Mouse (Mus musculus) heart, postnatal 10 days (tissue): ENCODE data around the gene Rps6ka2. TPM values are rescaled to one million over a fixed set of nuclear protein-coding genes. Genes with fewer than 3 reads are reported as not detected.
A peak's percentile ranks its signal among the peaks of the same experiment; 100 is the strongest.
"Not testable (repeated sequence)": the region's sequence is repeated elsewhere in the genome, so short reads cannot be mapped to it uniquely, and the experiment has no call there.

Source experiments
- DNase-seq, 2 experiments: peaks; one replicate each; pipeline ENCODE4 v3.0.0; 2021
- intact Hi-C: fragments of 180-260 bp; cut with DNase I; formaldehyde crosslinking; loops from one replicate; pipeline ENCODE4 v1.15.1; 2025
- total RNA-seq, 2 experiments: library from RNA; stranded (reverse); gene quantifications; 2 replicates each; pipeline ENCODE4 v1.2.3; 2021

Gene Rps6ka2
- 10 to 100 TPM; 16.7 to 20.9 TPM for total RNA-seq

DNA sequence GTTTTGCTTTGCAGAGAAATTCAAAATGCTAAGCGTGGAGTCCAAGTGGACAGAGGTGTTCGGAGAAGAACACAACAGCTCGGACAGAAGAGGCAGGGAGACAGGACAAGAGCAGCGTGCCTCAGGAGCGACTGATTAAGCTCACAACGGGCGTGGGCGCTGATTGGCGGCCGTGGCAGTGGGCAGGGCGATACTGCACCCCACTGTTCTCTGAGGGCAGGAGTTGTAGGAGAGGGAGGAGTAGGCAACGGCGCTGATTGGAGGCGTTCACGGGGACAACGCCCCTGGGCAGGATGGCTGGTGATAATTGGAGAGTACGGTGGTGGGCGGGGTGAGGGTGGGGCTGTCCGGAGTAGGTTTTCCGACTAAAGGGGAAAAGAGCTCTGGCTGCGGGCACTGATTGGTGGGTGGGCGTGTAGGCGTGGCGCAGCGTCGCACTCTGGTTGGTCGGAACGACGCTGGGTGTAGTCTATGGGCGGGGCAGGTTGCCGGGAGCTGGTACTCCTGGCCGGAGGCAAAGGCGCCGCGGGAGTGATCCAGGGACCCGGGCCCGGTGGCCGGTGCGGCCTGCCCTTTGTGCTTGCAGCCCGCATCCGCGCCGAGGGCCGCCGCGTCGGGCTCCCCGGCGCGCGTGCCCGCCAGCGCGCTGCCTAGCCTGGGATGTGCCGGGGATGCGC lies at the start of gene Rps6ka2:
Gene Rps6ka2, plus strand, starts transcription at position 489 of the 677 bp plus-strand sequence.
- intact Hi-C loops = loop anchor here (5.0 kb wide), 1 partner anchor 98 kb away; no protein-coding TSS in a partner anchor
- peak; percentile 98 for DNase-seq

DNA sequence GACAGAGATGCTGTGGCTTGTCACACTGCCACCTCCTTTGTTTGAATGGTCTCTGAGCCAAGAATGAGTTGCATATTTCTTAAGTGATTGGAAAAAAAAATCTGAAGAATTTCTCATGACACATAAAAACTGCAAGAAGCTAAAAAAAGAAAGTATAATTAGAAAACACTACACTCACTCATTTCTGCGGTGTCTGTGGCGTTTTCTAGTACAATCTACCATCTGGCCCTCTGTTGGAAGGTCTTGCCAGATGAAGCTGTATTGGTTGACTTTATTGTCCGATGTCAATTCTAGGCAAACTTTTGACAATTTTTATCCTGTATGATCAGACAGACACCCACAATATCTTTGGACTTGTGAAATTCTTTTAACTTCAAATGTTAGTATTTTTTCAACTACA lies 49.1 kb upstream of the Rps6ka2 start:
- DNase-seq, intact Hi-C loops: not testable (repeated sequence)

GRCm38 (mm10) chr17:7122554-7122953 lies 47.4 kb upstream of the Rps6ka2 start:
- intact Hi-C loops, DNase-seq: not testable (repeated sequence)

GRCm38 (mm10) chr17:7126475-7126874 lies 43.4 kb upstream of the Rps6ka2 start:
- intact Hi-C loops, DNase-seq: not testable (repeated sequence)

- DNase-seq, intact Hi-C loops: not testable (repeated sequence)
These were observed 35.9 kb upstream of the Rps6ka2 start for GRCm38 (mm10) chr17:7134002-7134401.

GRCm38 (mm10) chr17:7135277-7135676 lies 34.6 kb upstream of the Rps6ka2 start:
- intact Hi-C loops, DNase-seq: not testable (repeated sequence)

- peak; percentile 27 to 46 for DNase-seq
- intact Hi-C loops = no loop called here
These were observed 31.6 kb upstream of the Rps6ka2 start for GRCm38 (mm10) chr17:7138186-7138925.

DNA sequence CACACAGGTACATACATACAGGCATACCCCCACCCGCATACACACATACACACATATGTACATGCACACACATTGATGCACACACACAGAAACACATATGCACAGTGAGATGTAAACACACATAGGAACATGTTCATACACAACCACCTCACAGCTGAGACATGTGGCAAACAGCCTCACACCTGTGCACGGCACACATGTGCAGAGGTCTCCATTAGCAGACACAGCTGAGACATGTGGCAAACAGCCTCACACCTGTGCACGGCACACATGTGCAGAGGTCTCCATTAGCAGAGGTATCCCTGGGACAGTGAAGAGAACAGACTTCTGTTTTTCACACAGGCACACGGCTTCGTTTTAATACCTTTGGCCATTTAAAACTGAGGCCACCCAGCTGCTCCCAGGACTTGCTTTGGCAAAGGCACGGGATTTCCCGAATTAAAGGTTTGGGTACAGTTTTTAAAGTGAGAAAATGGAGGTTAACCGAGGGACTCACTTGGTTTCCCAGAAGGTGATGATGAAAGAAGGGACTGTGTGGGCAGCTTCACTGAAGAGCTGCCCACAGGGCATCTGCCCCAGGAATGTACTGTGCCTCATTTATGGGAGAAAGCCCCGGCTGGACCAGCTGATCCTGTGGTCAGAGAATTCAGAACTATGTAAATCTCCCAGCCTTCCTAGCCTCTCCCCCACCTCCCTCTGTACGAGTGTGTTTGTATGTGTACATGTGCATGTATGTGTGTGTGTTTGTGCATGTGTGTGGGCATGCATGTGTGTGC lies 29.3 kb upstream of the Rps6ka2 start:
- no peak for DNase-seq
- intact Hi-C loops = no loop called here

GRCm38 (mm10) chr17:7142367-7142766 lies 27.5 kb upstream of the Rps6ka2 start:
- no peak for DNase-seq
- intact Hi-C loops = no loop called here

DNA sequence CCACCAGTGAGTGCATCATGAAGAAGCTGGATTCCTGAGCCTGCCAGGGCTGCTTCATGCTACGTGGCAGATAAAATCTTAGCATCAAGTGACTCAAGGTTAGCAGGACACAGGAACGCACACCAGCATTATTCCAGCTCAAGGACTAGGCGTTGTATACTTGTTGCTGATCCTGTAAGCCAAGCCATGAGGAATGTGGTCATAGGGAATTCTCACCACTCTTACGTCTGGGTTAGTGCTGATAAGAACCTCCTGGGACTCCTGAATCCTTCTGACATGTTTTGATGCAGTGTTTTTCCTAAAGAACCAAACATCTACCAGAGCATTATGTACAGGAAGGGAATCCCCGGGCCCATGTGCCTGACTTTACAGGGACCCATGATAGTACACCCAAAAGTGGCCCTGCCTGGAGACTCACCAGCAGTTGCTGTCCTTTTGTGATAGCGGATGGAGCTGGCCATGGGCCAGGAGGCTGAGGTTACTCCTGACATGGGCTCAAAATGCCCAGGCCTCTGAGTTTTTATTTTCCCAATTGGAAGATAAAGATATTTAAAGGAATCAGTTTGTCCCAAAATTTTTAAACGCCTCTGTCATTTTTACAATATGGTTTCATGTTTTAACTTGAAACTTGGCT lies 25.9 kb upstream of the Rps6ka2 start:
- intact Hi-C loops = no loop called here
- peak; percentile 45 to 48 for DNase-seq

- no peak for DNase-seq
- intact Hi-C loops = no loop called here
These were observed 24.4 kb upstream of the Rps6ka2 start for GRCm38 (mm10) chr17:7145373-7146058.

DNA sequence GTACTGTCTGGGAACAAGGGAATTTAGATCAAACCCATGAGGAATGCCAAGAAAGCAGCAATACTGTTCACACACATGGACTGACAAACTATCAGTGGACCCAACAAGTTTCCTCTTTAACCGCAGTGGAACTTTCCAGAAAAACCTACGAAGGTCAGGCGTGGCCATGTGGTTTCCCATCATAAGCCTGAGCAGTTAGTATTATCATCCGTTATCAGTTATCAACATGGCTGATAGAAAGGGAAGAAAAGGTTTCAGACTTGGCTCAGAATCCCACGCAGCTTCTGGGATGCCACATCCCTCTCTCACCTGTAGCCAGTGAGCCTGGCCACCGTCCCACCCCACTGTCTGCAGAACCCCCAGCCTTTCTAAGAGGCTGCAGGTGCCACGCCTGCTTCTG lies 23.4 kb upstream of the Rps6ka2 start:
- intact Hi-C loops = no loop called here
- no peak for DNase-seq

DNA sequence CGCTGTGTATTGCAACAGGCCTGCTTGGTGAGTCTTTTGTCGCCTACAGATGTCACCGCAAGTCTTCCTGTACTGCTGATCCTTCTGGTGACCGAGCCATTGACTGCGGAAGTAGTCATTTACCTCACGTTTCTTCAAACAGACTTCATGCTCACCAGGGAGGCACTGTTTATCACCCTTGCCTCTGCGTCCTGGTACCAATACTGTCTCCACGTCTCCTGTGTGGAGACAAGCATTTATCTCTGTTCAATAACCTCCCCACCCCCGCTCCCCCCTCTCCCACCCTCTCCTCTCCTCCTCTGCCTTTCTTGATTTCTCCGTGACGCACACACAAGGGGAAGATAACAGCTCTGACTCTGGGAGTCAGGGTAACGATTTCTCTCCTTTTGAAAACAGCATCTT lies 22.0 kb upstream of the Rps6ka2 start:
- intact Hi-C loops = no loop called here

GRCm38 (mm10) chr17:7149328-7150195 lies 20.4 kb upstream of the Rps6ka2 start:
- no peak for DNase-seq
- intact Hi-C loops = no loop called here

More for the DNA sequence above, 22.0 kb upstream of the Rps6ka2 start:
- DNase-seq = no peak

GRCm38 (mm10) chr17:7151446-7152100 lies 18.3 kb upstream of the Rps6ka2 start:
- no peak for DNase-seq
- intact Hi-C loops = no loop called here

DNA sequence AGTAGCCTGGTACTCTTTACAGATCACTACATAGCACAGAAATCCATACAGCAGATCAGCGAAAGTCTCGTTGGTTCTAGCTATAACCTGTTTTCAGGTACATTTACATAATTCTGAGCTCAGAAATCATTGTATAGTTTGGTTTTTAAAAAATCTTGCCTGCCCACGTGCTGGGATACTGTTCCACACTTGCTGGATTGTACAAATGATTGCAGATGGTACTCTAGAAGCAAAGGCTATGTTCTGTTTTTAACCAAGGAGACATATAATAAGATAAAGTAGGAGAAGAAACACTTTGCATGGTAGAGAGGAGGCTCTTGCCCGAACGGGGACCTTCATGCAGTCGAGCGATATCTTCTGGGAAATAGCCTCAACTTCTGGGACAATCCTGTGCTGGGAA lies 17.3 kb upstream of the Rps6ka2 start:
- DNase-seq = no peak
- intact Hi-C loops = no loop called here

- intact Hi-C loops = no loop called here
- no peak for DNase-seq
These were observed 6.0 kb upstream of the Rps6ka2 start for GRCm38 (mm10) chr17:7163955-7164354.

GRCm38 (mm10) chr17:7165524-7165923 lies 4.4 kb upstream of the Rps6ka2 start:
- no peak for DNase-seq
- intact Hi-C loops = no loop called here
